Mouse (Mus musculus): Measurements from ENCODE around the gene 3110018I06Rik. TPM values are rescaled to one million over a fixed set of nuclear protein-coding genes. Genes with fewer than 3 reads are reported as not detected.

Gene 3110018I06Rik
- not detected for total RNA-seq (2023)

DNA sequence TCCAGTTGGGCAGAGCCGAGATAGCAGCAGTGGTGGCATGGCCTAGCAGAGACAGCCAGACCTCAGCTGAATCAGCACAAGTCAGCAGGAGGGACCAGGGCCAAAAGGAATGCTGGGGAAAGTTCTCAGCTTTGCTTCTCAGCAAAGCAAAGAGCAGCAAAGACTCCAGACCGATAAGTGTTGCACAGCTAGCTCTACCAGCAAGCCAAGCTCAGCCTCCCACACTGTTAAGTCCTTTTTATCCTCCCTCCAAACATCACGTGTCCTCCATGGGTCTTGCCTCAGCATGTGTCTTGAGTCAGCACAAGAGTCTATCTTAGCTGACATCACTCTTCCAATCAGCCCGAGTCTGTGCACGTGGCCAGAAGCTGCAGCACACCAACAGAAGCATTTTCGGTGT lies at the start of gene 3110018I06Rik:
3110018I06Rik (plus strand) TSS at position 262 of the 400 bp plus-strand sequence.

